Mouse (Mus musculus): ENCODE data around the gene Calr3. TPM values are rescaled to one million over a fixed set of nuclear protein-coding genes. Genes with fewer than 3 reads are reported as not detected.

Gene Calr3
- 0.39 to 0.51 TPM in 2 of 4 replicates, not detected in the others for total RNA-seq (2023; ENCODE audit: inconsistent age)

GRCm38 (mm10) chr8:72443338-72443993 lies at the start of gene Calr3, which contains the start of gene 1700030K09Rik:
Gene Calr3 (minus strand): TSS chr8:72443870.
Gene 1700030K09Rik (plus strand): TSS chr8:72443880.

GRCm38 (mm10) chr8:72491680-72492621 lies 48.3 kb upstream of the Calr3 start, which contains the start of gene Slc35e1:
Gene Slc35e1 (minus strand): TSS chr8:72492614.

GRCm38 (mm10) chr8:72474826-72475546 lies 31.3 kb upstream of the Calr3 start, which contains the start of gene Cherp:
Gene Cherp (minus strand): TSS chr8:72475226.

GRCm38 (mm10) chr8:72421362-72422335 lies 22.0 kb downstream of the Calr3 start, which contains the start of gene Eps15l1:
Gene Eps15l1 (minus strand): TSS chr8:72421460.

Other genes with a start within 250 kb of the Calr3 start
- 1.00 to 1.0 TPM in 2 of 4 replicates, not detected in the others for gene Cib3, start 231.0 kb downstream of the Calr3 start, total RNA-seq (2023; ENCODE audit: inconsistent age)
- not detected in 4 replicates for gene Gm11034, start 230.2 kb downstream of the Calr3 start, total RNA-seq (2023; ENCODE audit: inconsistent age)
- gene Fam32a, start 224.1 kb downstream of the Calr3 start, total RNA-seq (2023; ENCODE audit: inconsistent age), result 80.2 to 90.2 TPM (median 89.1 TPM) in 4 replicates
- 185 to 223 TPM (median 213 TPM) in 4 replicates for gene Ap1m1, start 203.9 kb downstream of the Calr3 start, total RNA-seq (2023; ENCODE audit: inconsistent age)
- gene Gm10282, start 138.6 kb downstream of the Calr3 start, total RNA-seq (2023; ENCODE audit: inconsistent age), result 19.0 to 25.5 TPM (median 21.6 TPM) in 4 replicates
- 3,310 to 3,828 TPM (median 3,617 TPM) in 4 replicates for gene Klf2, start 124.8 kb downstream of the Calr3 start, total RNA-seq (2023; ENCODE audit: inconsistent age)
- gene Eps15l1, start 22.4 kb downstream of the Calr3 start, total RNA-seq (2023; ENCODE audit: inconsistent age), result 89.0 to 108 TPM (median 102 TPM) in 4 replicates
- 28.2 to 37.2 TPM (median 35.7 TPM) in 4 replicates for gene 1700030K09Rik, start within 50 bp of the Calr3 start, total RNA-seq (2023; ENCODE audit: inconsistent age)
- gene Cherp, start 31.4 kb upstream of the Calr3 start, total RNA-seq (2023; ENCODE audit: inconsistent age), result 118 to 152 TPM (median 126 TPM) in 4 replicates
- gene Slc35e1, start 48.7 kb upstream of the Calr3 start, total RNA-seq (2023; ENCODE audit: inconsistent age), result 63.5 to 70.0 TPM (median 67.4 TPM) in 4 replicates
- 18.7 to 21.2 TPM (median 19.7 TPM) in 4 replicates for gene Med26, start 104.4 kb upstream of the Calr3 start, total RNA-seq (2023; ENCODE audit: inconsistent age)
- gene Smim7, start 127.2 kb upstream of the Calr3 start, total RNA-seq (2023; ENCODE audit: inconsistent age), result 156 to 184 TPM (median 168 TPM) in 4 replicates
- 0.87 to 3.3 TPM (median 0.96 TPM) in 4 replicates for gene Tmem38a, start 128.2 kb upstream of the Calr3 start, total RNA-seq (2023; ENCODE audit: inconsistent age)
- 0.06 TPM in 1 of 4 replicates, not detected in the others for gene Nwd1, start 202.8 kb upstream of the Calr3 start, total RNA-seq (2023; ENCODE audit: inconsistent age)